Mouse (Mus musculus) midbrain, postnatal 0 days (tissue): Measurements from ENCODE around the gene Trim10. TPM values are rescaled to one million over a fixed set of nuclear protein-coding genes. Genes with fewer than 3 reads are reported as not detected.
A peak's percentile ranks its signal among the peaks of the same experiment; 100 is the strongest.

ENCODE experiments used
- ATAC-seq: fragments of 200-750 bp; cut with Nextera tagmentation; 2 replicates; pipeline ENCODE4 v1.8.0; 2017; ENCODE audit warnings: moderate number of reproducible peaks, mild to moderate bottlenecking, moderate TSS enrichment, moderate library complexity; ENCODE audit not compliant: low FRiP score
- DNase-seq: peaks from one replicate; pipeline ENCODE4 v3.0.0-alpha.2; 2015; ENCODE audit warnings: low spot score
- H3K27ac ChIP-seq: fragments of 300-500 bp; sonication (generic); 2 replicates; pipeline ENCODE4 v1.5.1; 2014; ENCODE audit warnings: low read depth, mild to moderate bottlenecking, low read length, mixed read lengths
- H3K27me3 ChIP-seq: fragments of 300-500 bp; sonication (generic); 2 replicates; pipeline ENCODE4 v1.6.1; 2014; ENCODE audit warnings: low read length, control low read depth, mixed read lengths; ENCODE audit not compliant: insufficient read depth
- H3K36me3 ChIP-seq: fragments of 300-500 bp; sonication (generic); 2 replicates; pipeline ENCODE4 v1.6.1; 2014; ENCODE audit warnings: low read length, control low read depth, mixed read lengths; ENCODE audit not compliant: insufficient read depth
- H3K4me1 ChIP-seq: fragments of 300-500 bp; sonication (generic); 2 replicates; pipeline ENCODE4 v1.6.1; 2014; ENCODE audit warnings: mild to moderate bottlenecking, control low read depth, antibody characterized with exemption, low read length, mixed read lengths; ENCODE audit not compliant: insufficient read depth
- H3K4me2 ChIP-seq: fragments of 300-500 bp; sonication (generic); 2 replicates; pipeline ENCODE4 v1.6.1; 2014; ENCODE audit warnings: low read depth, mild to moderate bottlenecking, low read length, mixed read lengths; ENCODE audit not compliant: poor library complexity, severe bottlenecking
- H3K4me3 ChIP-seq: fragments of 300-500 bp; sonication (generic); 2 replicates; pipeline ENCODE4 v1.5.1; 2014; ENCODE audit warnings: low read depth, mild to moderate bottlenecking, low read length, moderate library complexity
- H3K9ac ChIP-seq: fragments of 300-500 bp; sonication (generic); replicated peaks from 2 replicates; pipeline ENCODE4 v1.6.1; 2014; ENCODE audit warnings: mild to moderate bottlenecking, low read length, moderate library complexity, mixed read lengths; ENCODE audit not compliant: poor library complexity, severe bottlenecking
- H3K9me3 ChIP-seq: fragments of 300-500 bp; sonication (generic); 2 replicates; pipeline ENCODE4 v1.6.1; 2016; ENCODE audit warnings: low read length, control low read depth
- CTCF ChIP-seq: IDR thresholded peaks from 2 replicates; pipeline ENCODE4 v1.5.1; 2016; ENCODE audit warnings: antibody characterized with exemption, mild to moderate bottlenecking
- WGBS: fragments of 180-500 bp; shearing (Covaris S2); extraction: QIAGEN DNeasy Blood & Tissue Kit; methylation state at CpG from one replicate; pipeline ENCODE4 v1.1.7; 2014; 5-methylcytosine and 5-hydroxymethylcytosine counted together
- polyA plus RNA-seq: library from polyadenylated mRNA; unstranded; fragments of >200 nt; fragmentation: Nextera tagmentation; extraction: Ambion mirVana; gene quantifications from 2 replicates; pipeline ENCODE4 v1.2.1, GENCODE M21; 2015
- total RNA-seq: library from RNA; depleted of rRNA; stranded (reverse); fragments of >200 nt; gene quantifications from 2 replicates; pipeline ENCODE4 v1.2.3, GENCODE M21; 2014

The Trim10 gene
- total and polyA plus RNA-seq, 2 experiments from 2014 or later = 0.17 to 0.22 TPM

- H3K9ac ChIP-seq = no peak overlapping the region
- no peaks in the 10 kb centered on the region for H3K9me3 ChIP-seq
- no peak overlapping the region for H3K4me3 ChIP-seq
- TF ChIP-seq CTCF = no peak
- H3K27ac ChIP-seq = no peak overlapping the region
- no peaks in the 10 kb centered on the region for H3K27me3 ChIP-seq
- H3K4me2 ChIP-seq = no peak overlapping the region
- no peaks in the 10 kb centered on the region for H3K4me1 ChIP-seq
- DNase-seq (no peak), ATAC-seq (no peak)
- H3K36me3 ChIP-seq = peaks cover 27% of the 10 kb centered on the region
- 72% methylated on average over 2 of the region's 2 CpGs for WGBS
Measured at GRCm38 (mm10) chr17:36861680-36862079, 7.7 kb upstream of the Trim10 start.

DNA sequence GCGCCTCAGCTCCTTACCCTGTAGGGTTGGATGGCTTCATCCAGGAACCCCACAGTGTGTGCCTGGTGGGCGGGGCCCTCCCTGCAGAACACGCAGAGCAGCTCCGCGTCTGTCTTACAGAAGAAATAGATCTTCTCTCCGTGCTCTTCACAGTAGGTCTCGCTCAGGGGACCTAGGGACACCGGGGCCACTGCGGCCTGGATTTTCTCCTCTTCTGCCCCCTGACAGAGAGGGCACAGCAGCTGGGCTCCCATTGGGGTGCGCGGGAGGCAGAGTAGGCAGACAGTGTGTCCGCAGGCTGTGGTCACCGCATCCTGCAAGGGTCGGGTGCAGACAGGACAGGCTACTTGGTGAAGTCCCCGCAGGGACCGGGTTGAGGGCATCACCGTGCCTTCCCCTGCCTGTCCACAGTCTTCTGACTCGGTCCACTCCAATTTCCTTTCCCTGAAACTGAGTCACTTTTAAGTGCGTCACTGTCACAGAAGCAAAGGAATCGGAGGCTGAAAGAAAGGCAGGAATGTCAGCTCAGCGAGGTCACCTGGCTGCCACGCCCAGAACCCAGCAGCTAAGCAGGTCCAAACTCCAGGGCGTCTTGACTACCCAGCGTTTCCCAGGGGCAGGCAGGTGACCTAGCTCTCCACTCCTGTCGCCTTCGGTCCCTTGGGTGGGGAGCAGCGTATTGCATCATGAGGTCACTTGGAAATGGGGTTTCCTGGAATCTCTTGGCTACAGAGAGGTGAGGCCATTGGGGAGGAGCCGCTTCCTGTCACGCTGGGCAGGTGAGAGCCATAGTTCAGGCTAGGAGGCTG is 2.5 kb upstream of the Trim10 start, which contains the start of gene Trim15:
Gene Trim15 (minus strand): TSS at position 492 of the 809 bp plus-strand sequence.
- H3K9ac ChIP-seq = peak within 1 kb of the TSS; percentile 45
- DNase-seq = no peak
- 18% methylated on average over 29 of the region's 29 CpGs for WGBS
- peak within 1 kb of the TSS; percentile 32 for H3K4me3 ChIP-seq
- TF ChIP-seq CTCF = no peak
- H3K9me3 ChIP-seq = no peaks in the 10 kb centered on the region
- H3K27me3 ChIP-seq = 0 out of 2 replicates have a peak, but pooled peaks cover 3% of the 10 kb centered on the region
- no peaks in the 10 kb centered on the region for H3K4me1 ChIP-seq
- no peaks in the 10 kb centered on the region for H3K36me3 ChIP-seq
- H3K27ac ChIP-seq = no peak within 1 kb of the TSS
- ATAC-seq = peak; percentile 64; the same call in 1 of the 2 replicates
- peak within 1 kb of the TSS; percentile 65 for H3K4me2 ChIP-seq

DNA sequence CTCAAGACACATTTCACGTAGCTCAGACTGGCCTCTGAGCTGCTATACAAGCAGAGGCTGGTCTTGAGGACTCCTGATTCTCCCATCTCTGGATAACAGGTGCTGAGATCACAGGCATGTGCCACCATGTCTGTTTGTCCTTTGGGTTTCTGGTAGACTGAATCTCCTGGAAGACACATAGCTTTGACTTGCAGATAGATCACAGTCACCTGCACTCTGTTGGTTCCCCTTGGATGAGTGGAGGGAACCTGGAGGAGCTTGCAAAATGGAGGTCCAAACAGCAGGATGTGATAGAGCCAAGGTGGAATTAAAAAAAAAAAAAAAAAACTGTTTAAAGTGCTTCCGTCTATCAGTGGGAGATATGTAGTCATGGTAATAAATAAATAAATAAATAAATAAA is 538 bp upstream of the Trim10 start:
- Histone ChIP-seq H3K4me3 (no peak overlapping the region), H3K9ac (no peak overlapping the region), H3K9me3 (no peaks in the 10 kb centered on the region), H3K27me3 (0 out of 2 replicates have a peak, but pooled peaks cover 3% of the 10 kb centered on the region), H3K36me3 (no peaks in the 10 kb centered on the region), H3K4me1 (no peaks in the 10 kb centered on the region), H3K4me2 (no peak overlapping the region), H3K27ac (no peak overlapping the region)
- 76% methylated on average over 2 of the region's 2 CpGs for WGBS
- DNase-seq (no peak), ATAC-seq (no peak)
- TF ChIP-seq CTCF = no peak

DNA sequence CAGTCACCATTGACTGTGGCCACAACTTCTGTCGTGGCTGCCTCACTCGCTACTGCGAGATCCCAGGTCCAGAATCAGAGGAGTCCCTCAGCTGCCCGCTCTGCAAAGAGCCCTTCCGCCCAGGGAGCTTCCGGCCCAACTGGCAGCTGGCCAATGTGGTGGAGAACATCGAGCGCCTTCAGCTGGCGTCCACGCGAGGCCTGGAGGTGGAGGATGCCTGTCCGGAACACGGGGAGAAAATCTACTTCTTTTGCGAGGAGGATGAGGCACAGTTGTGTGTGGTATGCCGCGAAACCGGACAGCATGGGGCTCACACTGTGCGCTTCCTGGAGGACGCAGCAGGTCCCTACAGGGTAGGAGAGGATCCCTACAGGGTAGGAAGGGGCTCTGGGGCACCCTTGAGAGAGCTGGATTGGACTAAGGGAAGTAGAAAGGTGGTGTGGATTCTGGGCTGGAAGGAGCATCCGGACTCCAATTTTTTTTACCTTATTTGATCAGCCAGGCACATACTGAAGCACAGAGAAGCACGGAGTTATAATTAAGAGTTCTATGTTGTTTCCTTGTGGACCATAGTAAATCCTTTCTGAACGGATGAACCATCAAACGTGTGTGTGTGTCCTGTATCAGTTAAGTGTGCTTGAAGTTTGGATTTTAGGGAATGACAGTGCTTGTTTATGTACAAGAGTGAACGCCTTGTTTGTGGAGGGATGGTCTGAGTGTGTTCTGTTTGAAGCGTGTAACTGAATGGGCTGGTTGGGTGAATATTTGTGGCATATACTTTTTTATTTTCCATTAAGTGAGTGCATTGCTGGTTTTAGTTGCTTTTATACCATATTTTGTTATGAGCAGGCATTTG is 809 bp downstream of the Trim10 start:
- DNase-seq = no peak
- 75% methylated on average over 25 of the region's 25 CpGs for WGBS
- no peaks in the 10 kb centered on the region for H3K36me3 ChIP-seq
- no peak for TF ChIP-seq CTCF
- H3K4me1 ChIP-seq = no peaks in the 10 kb centered on the region
- H3K27me3 ChIP-seq = 0 out of 2 replicates have a peak, but pooled peaks cover 3% of the 10 kb centered on the region
- H3K4me2 ChIP-seq = no peak overlapping the region
- no peaks in the 10 kb centered on the region for H3K9me3 ChIP-seq
- no peak overlapping the region for H3K4me3 ChIP-seq
- no peak overlapping the region for H3K27ac ChIP-seq
- no peak for ATAC-seq
- H3K9ac ChIP-seq = no peak overlapping the region

- H3K9me3 ChIP-seq = no peaks in the 10 kb centered on the region
- 73% methylated on average over 4 of the region's 4 CpGs for WGBS
- ATAC-seq = no peak
Measured at GRCm38 (mm10) chr17:36874636-36875035, 5.3 kb downstream of the Trim10 start.

More at GRCm38 (mm10) chr17:36874636-36875035, 5.3 kb downstream of the Trim10 start:
- TF ChIP-seq CTCF = no peak
- H3K4me1 ChIP-seq = no peaks in the 10 kb centered on the region
- no peak overlapping the region for H3K4me3 ChIP-seq
- no peak overlapping the region for H3K4me2 ChIP-seq
- H3K27ac ChIP-seq = no peak overlapping the region
- H3K27me3 ChIP-seq = no peaks in the 10 kb centered on the region
- H3K9ac ChIP-seq = no peak overlapping the region
- no peak for DNase-seq
- H3K36me3 ChIP-seq = no peaks in the 10 kb centered on the region
